Mouse (Mus musculus) spleen, postnatal 14 days (tissue): ENCODE data around the gene Dcakd.
A peak's percentile ranks its signal among the peaks of the same experiment; 100 is the strongest.

Source experiments
- DNase-seq, 2 experiments: peaks; one replicate each; pipeline ENCODE4 v3.0.0; 2021 to 2022; ENCODE audit warnings: low spot score in 2 of 2

The Dcakd gene

DNA sequence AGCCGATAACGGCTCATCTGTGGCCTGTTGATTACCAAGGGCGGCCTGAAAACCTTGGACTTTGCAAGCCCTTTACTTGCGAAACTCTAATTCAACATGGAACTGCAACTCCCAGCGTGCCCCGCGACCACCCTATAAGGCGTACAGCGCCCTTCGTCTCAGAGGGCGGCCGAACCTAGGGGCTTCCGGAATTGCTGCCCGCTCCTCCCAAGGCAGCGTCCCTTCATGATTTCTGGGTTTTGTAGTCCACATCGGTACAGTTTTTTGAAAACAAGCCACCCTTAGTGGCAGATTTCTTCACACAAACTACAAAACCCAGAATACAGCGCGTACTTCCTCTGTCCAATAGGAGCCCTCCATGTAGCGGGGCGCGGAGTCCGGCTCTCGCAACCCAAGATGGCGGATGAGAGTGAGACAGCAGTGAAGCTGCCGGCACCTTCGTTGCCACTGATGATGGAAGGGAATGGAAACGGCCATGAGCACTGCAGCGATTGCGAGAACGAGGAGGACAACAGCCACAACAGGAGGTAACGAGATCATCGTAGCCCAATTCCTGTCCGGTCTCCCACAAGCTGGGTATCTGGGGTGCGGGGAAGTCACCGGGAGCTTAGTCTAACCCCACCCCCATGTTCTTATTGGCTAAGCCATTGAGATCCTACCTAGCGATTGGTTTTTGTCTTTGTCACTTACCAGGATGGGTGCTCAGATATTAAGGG lies at the start of gene Dcakd, which contains the start of gene Nmt1:
Gene Dcakd, minus strand, starts transcription at position 158 of the 716 bp plus-strand sequence.
Gene Nmt1, plus strand, starts transcription at position 15 of the 716 bp plus-strand sequence.
- DNase-seq: peak; percentile 77 to 86

DNA sequence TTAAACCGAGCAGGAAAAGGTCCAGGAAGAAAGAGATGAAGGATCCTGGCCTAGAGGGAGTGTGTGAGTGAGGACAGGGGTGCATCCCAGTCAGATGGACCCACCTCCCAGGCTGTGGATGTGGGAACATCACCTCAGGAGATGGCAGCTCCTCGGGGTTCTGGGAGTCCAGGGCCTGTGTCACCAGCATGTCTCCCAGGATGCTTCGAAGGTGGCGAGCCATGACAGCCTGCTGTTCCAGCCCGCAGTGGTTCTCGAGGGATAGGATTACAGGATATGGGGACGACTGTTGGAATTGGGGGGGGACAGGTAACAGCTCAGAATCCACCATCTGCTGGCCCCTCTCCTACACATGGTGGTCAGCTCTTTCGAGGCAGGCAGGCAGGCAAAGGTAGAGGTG lies 48.4 kb upstream of the Dcakd start:
- no peak for DNase-seq

DNA sequence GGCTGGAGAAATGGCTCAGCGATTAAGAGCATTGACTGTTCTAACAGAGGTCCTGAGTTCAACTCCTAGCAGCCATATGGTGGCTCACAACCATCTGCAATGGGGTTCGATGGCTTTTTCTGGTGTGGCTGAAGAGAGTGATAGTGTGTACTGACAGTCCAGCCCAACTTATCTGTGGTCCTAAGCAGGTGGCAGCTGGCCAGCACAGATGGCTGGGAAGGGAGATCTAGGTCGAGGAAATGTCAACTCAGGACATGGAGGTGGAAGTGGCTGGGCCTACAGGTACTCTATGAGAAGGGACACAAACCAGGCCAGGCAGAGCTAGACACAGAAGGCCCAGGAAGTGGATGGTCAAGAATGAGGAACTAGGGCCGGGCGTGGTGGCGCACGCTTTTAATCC lies 47.9 kb upstream of the Dcakd start:
- DNase-seq: peak in 1 of 2 experiments; percentile 37

DNA sequence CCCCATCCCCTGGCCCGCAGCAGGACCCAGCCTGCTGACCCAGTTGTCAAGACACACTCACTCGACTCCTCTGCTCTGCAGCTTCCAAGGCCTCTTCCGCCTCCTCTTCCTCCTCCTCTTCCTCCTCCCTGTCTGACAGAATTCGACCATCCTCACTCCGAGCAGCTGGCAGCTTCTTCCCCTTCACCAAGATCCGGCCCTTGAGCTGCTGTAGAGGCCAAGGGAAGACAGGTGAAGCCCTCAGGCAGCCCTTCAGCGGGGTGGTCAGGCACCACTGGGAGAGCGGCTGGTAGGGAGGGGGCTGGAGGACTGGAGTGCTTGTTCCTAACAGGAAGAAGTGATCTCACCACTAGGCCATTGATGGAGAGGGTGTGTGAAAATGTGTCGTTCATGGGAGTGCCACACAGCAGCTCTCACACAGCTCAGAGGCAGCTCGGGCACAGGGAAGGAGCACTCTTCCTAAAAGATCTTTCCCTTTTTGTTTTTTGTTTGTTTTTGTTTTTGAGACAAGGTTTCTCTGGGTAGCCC lies 46.7 kb upstream of the Dcakd start:
- DNase-seq: no peak

DNA sequence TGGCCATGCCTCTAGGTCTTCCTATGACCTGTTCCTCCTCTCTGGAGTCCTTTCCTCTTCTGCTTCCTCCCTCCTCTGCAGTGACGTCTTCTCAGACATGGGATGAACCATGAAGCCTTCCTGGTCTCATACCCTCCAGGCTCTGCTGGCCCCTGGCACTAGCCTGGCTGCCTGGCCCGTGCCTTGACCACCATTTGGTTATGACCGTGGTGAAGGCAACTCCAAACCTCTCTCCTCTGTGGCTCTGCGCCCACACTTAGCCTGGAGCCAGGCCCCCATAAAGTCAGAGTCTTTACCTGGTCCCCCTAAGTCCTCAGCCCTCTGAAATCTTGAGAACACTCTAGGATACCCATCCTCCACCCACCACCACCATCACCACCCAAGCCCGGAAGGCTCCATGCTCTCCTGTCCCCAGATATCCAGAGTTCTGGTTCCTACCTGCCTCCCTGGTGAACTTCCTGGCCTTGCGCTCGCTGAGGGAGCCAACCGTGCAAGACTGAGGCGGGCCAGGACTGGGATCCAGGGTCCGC lies 46.1 kb upstream of the Dcakd start:
- DNase-seq: no peak

DNA sequence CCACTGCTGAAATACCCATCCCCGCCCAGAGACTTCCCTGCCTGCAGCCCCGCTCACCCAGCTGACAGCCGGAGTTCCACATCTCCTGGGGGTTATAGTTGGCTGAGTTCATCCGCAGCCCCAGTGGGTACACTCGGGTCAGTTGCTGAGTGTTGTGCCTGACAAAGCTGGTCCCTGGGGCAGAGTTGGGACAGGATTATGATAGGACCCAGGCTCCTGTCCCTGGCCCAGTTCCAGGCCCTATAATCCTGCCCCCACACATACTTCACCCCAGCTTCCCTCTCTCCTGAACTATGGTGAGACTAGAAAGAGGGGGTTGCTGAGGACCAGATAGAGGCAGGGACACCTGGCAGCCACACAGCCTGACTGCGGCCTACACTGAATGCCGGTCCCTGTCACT lies 45.5 kb upstream of the Dcakd start:
- DNase-seq: no peak

DNA sequence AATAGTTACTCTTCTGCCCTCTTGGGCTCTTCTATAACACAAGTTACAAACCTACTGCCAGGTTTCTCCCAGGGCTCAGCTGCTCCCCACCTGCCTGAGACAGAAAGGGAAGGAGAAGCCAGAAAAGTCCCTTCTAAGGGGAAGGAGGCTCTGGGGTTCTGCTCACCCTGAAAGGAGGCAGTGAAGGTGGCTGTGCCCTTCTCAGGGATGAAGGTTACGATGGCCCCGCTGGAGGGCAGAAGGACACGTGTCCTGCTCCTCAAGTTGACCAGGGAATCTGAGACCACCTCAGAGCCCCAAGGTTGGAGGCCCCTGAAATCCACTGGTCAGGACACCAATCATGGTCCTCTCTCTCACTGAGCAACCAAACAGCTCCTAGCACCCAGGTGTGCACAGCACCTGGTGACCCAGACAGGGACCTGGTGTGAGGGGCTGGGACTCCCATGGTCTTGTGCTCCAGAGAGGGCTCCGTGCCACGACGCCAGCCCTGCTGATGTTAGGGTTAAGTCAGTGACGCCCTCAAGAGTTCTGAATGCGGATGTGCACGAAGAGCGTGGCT lies 42.3 kb upstream of the Dcakd start:
- no peak for DNase-seq

DNA sequence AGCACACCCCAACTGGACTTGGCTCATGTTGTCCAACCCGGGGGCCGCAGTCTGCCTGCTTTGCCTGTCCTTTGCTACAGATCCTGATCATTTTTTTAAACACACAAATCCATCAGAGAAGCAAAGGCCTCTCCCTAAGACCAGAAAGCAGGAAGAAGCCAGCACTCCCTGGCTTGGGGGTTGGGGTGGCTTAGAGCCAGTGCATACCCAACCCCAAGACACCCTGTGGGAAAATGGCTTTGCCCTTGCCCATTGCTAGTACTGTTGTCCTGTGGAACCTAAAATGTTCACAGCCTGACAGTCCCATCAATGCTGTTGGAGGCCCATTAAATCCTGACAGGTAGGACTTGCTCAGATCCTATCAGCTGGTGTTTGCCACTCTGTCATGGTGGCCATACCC lies 41.6 kb upstream of the Dcakd start:
- DNase-seq: no peak

DNA sequence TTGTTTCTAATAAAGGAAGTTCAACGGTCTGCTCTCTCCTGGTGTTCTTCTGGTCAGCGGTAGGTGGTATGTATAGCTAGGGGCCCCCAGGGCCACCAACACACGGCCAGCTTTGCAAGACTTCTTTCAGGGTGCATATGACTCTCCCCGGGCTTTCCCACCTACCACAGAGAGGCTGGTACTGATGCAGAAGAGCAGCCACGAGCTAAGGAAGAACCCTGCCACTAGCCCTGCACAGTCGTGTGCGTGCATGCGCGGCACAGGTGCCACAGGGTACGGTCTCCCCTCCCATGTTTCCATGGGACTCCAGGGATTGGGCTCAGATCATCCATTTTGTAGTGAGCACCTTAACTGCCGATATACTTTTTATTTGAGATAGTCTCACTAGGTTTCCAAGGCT lies 40.8 kb upstream of the Dcakd start:
- DNase-seq: no peak

DNA sequence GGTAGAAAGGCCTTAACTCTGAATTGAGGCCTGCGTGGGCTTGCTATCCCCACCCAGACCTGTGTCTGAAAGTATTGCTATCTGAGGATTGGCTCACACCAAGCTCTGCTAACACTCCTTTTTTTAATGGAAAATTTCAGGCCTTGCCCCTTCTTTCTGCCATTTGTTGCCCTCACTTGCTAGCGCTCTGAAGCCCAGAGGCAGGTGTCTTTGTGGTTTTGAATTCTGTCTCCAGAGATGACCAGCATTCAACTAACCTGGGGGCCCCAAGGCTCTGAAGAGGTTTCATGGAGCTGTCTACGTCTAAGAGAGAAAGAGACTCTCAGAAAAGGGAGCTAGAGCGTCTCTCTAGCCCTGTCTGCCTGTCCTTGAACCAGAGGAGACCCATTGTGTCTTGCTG lies 40.1 kb upstream of the Dcakd start:
- DNase-seq: no peak

DNA sequence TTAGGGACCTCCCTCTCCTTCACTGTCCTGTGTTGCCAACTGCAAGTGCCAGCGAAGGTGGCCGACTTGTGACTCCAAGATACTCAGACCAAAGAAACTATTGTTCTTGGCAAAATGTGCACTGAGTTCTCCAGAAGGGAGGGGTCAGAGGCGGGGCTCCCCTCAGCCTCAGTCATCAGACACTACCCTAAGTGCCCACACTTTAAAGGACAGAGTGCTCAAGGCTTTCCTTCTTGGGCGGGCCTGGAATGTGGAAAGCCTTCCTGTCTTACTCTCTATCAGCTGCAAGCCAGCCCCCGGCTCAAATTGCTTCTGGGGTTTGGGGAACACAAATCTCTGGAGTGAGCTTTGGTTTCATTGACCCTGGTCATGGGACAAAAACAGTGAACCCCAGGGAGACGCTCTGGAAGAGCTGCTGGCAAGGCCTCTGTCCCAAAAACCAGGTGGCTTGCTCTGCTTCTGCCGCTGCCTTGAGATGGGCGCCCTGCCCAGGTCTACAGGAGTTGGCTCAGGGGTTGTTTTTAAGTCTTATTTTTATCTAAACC lies 39.4 kb upstream of the Dcakd start:
- no peak for DNase-seq

DNA sequence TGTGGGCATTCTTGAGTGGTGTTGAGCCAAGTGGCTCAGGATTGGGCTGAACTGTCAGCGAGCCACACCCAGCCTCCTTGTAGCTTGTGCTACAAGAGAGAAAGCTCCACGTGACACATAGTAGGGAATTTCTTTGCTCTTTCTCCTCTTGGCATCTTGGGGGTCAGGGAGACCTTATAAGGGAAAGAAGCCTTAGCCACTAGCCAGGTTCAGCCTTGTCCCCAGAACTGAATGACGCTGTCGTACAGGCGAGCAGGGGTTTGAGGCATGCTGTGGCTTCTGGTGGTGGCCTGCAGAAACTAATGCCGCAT lies 38.9 kb upstream of the Dcakd start:
- no peak for DNase-seq

DNA sequence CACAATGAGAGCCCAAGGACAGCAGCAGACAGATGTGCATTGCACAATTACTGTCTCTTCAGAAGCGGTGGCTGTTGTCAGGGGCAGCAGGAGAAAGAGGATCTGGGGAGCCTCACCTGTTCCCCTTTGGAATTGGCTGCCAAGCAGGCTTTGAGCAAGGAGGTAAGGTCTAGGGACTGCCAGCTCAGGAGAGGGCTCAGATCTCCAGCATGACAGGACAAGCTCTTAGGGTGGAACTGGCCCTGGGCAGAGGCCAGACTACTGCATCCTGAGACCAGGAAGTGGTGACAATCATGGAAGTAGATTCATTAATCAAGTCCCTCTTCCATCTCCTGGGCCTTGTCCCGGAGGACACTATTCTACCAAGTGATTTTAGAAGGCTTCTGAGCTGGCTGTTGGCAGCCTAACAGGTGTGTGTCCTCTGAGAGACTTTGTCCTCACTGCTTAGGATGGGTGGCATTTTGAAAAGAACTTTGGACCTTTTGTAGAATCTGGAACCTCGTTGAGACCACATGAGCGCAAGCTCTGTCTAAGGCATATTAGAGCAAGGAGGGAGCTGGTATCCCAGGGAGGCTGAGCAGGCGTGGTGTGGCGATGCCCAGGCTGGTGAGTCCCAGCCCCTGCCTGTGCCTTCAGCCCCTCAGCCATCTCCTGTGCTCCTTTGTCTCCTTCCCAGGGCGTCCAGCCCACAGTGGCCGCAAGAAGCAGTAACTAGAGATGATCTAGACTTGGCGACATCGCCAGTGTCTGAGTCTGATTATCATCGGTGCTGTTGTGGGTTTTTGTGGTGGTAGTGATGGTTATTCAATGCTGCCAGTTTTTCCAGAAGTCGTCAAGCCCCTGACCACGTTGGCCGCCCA lies 38.3 kb upstream of the Dcakd start:
- DNase-seq: no peak

DNA sequence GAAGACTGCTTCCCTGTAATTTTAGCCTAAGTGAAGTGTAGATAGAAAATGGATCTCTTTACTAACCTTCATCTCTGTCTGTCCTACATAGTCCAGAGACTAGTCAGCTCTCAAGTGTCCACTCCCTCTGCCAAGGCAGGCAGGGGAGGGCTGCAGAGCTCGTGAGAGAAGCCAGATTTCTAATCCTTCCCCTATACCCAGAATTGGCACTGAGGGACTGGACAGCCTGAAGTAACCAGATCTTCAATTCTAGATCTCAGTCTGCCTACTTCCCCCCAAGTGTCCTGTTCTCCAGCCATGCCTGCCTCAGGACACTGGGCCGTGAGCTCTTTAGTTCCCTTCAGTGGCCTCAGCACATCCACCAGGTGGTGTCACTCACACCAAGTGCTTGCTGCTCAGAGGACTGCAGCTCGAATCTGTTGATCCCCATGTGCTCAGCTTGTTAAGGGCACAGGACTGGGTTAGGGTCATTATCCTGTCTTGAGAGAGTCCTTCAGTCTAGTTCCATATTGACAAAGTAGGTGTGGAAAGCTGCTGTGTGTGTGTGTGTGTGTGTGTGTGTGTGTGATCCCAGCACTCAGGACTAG lies 30.5 kb upstream of the Dcakd start:
- no peak for DNase-seq

DNA sequence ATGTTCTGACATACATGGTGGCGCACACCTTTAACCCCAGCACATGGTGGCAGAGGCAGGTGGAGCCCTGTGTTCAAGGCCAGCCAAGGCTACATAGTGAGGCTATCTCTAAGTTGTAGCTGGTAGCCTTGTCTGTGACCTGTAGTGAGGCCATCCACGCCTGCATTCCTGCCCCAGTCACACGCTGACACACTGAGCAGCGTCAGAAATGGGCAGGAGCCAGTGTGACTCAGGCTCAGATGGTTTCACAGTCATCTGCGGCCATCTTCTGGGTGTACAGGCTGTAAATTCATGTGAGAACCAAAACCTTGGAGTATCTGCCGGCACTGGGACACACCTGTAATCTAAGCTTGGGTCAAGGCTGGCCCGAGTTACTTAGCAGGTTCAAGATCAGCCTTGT lies 28.5 kb upstream of the Dcakd start:
- DNase-seq: no peak

DNA sequence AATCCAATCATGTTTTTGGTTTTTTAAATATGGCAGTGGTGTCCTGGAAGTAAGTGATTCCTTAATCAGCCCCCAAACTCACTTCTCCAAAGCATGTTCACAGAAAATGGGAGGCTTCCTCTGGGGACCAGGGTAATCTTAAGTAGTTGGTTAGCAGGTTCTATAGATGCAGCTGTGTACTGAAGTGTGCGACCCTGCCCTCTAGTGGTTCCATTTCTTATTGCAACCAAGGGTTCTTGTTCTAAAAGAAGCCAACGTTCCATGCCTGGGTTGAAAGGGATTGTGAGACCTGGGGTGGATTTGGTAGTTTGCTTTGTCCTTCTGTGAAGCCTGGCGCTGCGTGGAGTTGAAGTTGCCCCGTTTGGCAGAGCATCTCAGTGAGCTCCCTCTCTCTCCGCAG lies 26.7 kb upstream of the Dcakd start:
- DNase-seq: peak; percentile 33 to 67

DNA sequence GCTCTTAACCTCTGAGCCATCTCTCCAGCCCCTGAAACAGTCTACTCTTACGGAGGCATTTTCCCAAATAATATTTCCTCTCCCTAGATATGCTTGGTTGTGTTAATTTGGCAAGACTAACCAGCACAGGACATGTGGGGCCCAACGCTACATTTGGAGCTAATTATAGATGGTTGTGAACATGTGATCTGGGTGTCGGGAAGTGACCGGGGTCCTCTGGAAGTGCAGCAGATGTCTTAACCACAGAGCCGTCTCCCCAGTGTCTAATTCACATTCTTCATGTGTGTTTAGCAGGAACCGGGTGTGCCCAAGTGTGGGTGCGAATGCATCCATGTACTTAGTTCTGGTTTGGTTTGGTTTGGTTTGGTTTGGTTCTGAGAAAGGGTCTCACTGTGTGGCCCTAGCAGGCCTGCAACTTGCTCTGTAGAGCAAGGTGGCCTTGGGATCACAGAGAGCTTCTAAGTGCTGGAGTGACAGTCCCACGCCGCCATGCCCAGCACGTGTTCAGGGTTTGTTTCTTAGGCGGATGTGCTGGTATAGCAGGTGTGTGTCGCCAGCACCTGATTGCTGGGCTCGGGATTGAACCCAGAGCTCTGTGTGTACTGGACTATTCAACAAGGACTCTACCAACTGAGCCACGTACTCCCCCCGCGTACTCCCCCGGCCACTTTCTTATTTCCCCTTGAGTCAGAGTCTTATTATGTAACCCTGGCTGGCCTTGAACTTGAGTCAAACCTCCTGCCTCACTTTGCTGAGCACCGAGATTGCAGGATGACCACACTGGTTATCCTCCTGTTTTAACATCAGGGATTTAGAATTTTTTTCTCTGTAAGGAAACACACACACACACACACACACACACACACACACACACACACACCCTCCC lies 25.3 kb upstream of the Dcakd start:
- DNase-seq: no peak

DNA sequence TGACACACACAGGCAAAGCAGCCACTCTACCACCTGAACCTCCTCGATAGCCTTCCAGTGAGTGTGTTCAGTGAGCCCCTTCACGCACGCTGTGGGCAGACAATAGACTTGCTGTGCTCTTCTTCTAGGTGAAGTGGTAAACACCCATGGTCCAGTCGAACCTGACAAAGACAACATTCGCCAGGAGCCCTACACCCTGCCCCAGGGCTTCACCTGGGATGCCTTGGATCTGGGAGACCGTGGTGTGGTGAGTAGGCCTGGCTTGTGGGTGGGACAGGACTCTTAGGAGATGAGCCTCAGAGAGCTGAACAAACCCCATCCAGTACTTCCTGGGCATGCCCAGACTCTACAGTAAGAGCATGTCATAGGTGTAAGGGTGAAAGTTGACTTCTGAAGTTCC lies 23.9 kb upstream of the Dcakd start:
- DNase-seq: no peak

DNA sequence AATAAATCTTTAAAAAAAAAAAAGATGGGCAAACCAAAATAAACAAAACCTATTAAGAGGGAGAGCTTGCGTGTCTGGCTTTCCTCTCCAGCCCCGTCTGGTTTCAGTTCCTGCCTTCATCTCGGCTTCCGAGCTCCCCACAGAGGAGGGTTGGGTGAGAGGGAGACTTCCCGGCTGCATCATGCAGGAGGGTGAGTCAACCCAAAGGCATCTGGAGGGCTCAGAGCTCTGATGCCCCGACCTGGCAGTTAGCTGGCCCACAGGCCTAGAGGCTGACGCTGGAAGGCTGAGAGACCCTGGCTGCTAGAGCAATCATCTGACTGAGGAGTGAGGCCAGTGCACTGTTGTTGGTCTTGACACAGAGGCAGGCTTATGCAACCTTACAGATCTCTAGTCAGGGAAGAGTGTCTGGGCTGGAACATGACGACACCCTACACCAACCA lies 23.1 kb upstream of the Dcakd start:
- DNase-seq: no peak

DNA sequence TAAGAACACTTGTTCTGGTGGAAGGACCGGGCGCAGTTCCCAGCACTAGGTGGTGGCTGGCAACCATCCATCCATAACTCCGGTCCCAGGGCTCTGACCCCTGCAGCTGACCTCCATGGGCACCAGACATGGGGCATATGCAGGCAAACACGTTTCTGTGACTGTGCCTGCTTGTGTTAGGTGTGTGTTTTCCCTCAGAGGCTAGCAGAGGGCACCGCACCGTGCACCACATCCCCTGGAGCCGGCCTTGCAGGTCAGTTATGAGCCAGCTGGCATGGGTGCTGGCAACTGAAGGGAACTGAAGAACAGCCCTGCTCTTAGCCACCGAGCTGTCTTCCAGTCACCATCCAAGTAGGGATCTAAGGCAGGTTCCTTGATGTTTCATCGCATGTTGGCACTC lies 22.0 kb upstream of the Dcakd start:
- DNase-seq: no peak

DNA sequence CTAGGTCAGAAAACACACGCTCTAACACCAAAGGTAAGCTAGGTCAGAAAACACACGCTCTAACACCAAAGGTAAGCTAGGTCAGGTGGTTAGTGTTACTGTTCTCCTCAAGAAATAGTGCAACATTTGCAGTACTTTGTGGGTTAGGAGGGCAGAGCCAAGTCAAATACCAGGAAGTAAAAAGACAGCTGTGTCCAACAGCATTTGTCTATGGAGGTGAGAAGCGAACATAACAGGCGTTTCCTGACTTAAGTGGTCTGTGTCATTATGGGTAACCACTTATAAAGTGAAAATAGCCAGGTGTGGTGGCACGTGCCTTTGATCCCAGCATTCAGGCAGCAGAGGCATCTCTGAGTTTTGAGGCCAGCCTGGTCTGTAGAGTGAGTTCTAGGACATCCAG lies 21.5 kb upstream of the Dcakd start:
- no peak for DNase-seq
